In genomic region chr5:114513911-114514457, GRCm38 (mm10) we compare ENCODE assay signal across 16 mouse cellular contexts. TPM values are rescaled to one million over a fixed set of nuclear protein-coding genes. Genes with fewer than 3 reads are reported as not detected.
DNase-seq lines count a peak whose midpoint lies in the region; ATAC-seq and TF ChIP-seq lines count a peak whose summit lies in the region.
"Had no signal": no experiment of that assay in that cellular context is flagged by ENCODE, and none has a peak within 500 bp of the region (broad histone marks: within the 10 kb centered on the region; RNA-seq: fewer than 3 reads in every experiment).

No protein-coding gene starts in this region.

- no peak overlapping the region for H3K4me2 ChIP-seq in hindbrain, embryonic 11.5 days (replicated peaks; ENCODE audit: low read depth, low read length)
- H3K4me2 ChIP-seq in hindbrain, postnatal 0 days (ENCODE audit: low read depth, low read length) = peak overlapping the region; percentile 19; the same call in 1 of the 2 replicates
- peak overlapping the region; percentile 41 for H3K4me2 ChIP-seq in midbrain, embryonic 16.5 days (ENCODE audit: low read length)
- H3K4me2 ChIP-seq: liver, embryonic 12.5 days had no signal

- WGBS in hindbrain, embryonic 10.5 days = 12% methylated on average over 10 of the region's 10 CpGs
- WGBS in hindbrain, embryonic 11.5 days = 11% methylated on average over 10 of the region's 10 CpGs
- WGBS in embryonic facial prominence, embryonic 10.5 days = 15% methylated on average over 10 of the region's 10 CpGs
- WGBS in hindbrain, postnatal 0 days = 9% methylated on average over 10 of the region's 10 CpGs
- WGBS in midbrain, embryonic 16.5 days = 7% methylated on average over 10 of the region's 10 CpGs

- no peaks in the 10 kb centered on the region for H3K9me3 ChIP-seq in hindbrain, embryonic 10.5 days
- H3K9me3 ChIP-seq in hindbrain, embryonic 11.5 days (ENCODE audit: control insufficient read depth, low read length) = no peaks in the 10 kb centered on the region
- H3K9me3 ChIP-seq in embryonic facial prominence, embryonic 10.5 days = no peaks in the 10 kb centered on the region
- H3K9me3 ChIP-seq in hindbrain, postnatal 0 days (ENCODE audit: low read length) = no peaks in the 10 kb centered on the region
- no peaks in the 10 kb centered on the region for H3K9me3 ChIP-seq in midbrain, embryonic 16.5 days (replicated peaks; ENCODE audit: control insufficient read depth, low read length, poor library complexity, severe bottlenecking)
- H3K9me3 ChIP-seq: liver, embryonic 12.5 days had no signal

- H3K4me1 ChIP-seq in hindbrain, embryonic 10.5 days (replicated peaks) = peaks cover 36% of the 10 kb centered on the region
- peaks cover 10% of the 10 kb centered on the region; the same call in 1 of the 2 replicates for H3K4me1 ChIP-seq in hindbrain, embryonic 11.5 days (replicated peaks; ENCODE audit: control insufficient read depth, insufficient read depth, low read length)
- peaks cover 32% of the 10 kb centered on the region for H3K4me1 ChIP-seq in embryonic facial prominence, embryonic 10.5 days
- no peaks in the 10 kb centered on the region for H3K4me1 ChIP-seq in hindbrain, postnatal 0 days (ENCODE audit: insufficient read depth, low read length)
- H3K4me1 ChIP-seq in midbrain, embryonic 16.5 days (ENCODE audit: control insufficient read depth, insufficient read depth, low read length) = peaks cover 7% of the 10 kb centered on the region
- H3K4me1 ChIP-seq: liver, embryonic 12.5 days had no signal

- no peaks in the 10 kb centered on the region for H3K36me3 ChIP-seq in hindbrain, embryonic 10.5 days
- no peaks in the 10 kb centered on the region for H3K36me3 ChIP-seq in hindbrain, embryonic 11.5 days (ENCODE audit: control insufficient read depth, insufficient read depth, low read length)
- H3K36me3 ChIP-seq in embryonic facial prominence, embryonic 10.5 days (replicated peaks) = no peaks in the 10 kb centered on the region
- no peaks in the 10 kb centered on the region for H3K36me3 ChIP-seq in hindbrain, postnatal 0 days (ENCODE audit: insufficient read depth, low read length)
- H3K36me3 ChIP-seq in midbrain, embryonic 16.5 days (ENCODE audit: control insufficient read depth, insufficient read depth, low read length) = no peaks in the 10 kb centered on the region
- H3K36me3 ChIP-seq: liver, embryonic 12.5 days had no signal

- no peak for ATAC-seq in hindbrain, embryonic 11.5 days (ENCODE audit: low FRiP score)
- ATAC-seq in hindbrain, postnatal 0 days = no peak
- no peak for ATAC-seq in midbrain, embryonic 16.5 days
- ATAC-seq: CD4-positive, CD25-positive, alpha-beta regulatory T cell, adult 4 months; liver, embryonic 12.5 days had no signal

- H3K4me3 ChIP-seq in hindbrain, embryonic 10.5 days = peak overlapping the region; percentile 30
- no peak overlapping the region for H3K4me3 ChIP-seq in hindbrain, embryonic 11.5 days (ENCODE audit: low read depth, low read length)
- H3K4me3 ChIP-seq in embryonic facial prominence, embryonic 10.5 days = 0 out of 2 replicates have a peak overlapping the region, but pooled peaks have one; percentile 13
- H3K4me3 ChIP-seq in hindbrain, postnatal 0 days (ENCODE audit: low read length) = no peak overlapping the region
- no peak overlapping the region for H3K4me3 ChIP-seq in midbrain, embryonic 16.5 days (ENCODE audit: low read depth, low read length)
- H3K4me3 ChIP-seq: erythroblast, embryonic 14.5 days; layer of hippocampus, adult 2 months; liver, embryonic 12.5 days had no signal

- peaks cover 40% of the 10 kb centered on the region for H3K27me3 ChIP-seq in hindbrain, embryonic 10.5 days (ENCODE audit: insufficient read depth, poor library complexity, severe bottlenecking)
- H3K27me3 ChIP-seq in hindbrain, embryonic 11.5 days (ENCODE audit: control insufficient read depth, insufficient read depth, low read length) = peaks cover 5% of the 10 kb centered on the region; the same call in 1 of the 2 replicates
- H3K27me3 ChIP-seq in embryonic facial prominence, embryonic 10.5 days (replicated peaks; ENCODE audit: low read depth, poor library complexity, severe bottlenecking) = peaks cover 53% of the 10 kb centered on the region
- no peaks in the 10 kb centered on the region for H3K27me3 ChIP-seq in hindbrain, postnatal 0 days (ENCODE audit: insufficient read depth, low read length)
- no peaks in the 10 kb centered on the region for H3K27me3 ChIP-seq in midbrain, embryonic 16.5 days (ENCODE audit: control insufficient read depth, insufficient read depth, low read depth, low read length)

- no peak for DNase-seq in hindbrain, embryonic 10.5 days (ENCODE audit: low spot score)
- no peak for DNase-seq in hindbrain, embryonic 11.5 days (ENCODE audit: low spot score)
- no peak for DNase-seq in embryonic facial prominence, embryonic 10.5 days (ENCODE audit: low spot score)
- no peak for DNase-seq in hindbrain, postnatal 0 days (ENCODE audit: low spot score)
- no peak for DNase-seq in cerebellum, postnatal 36 days
- no peak for DNase-seq in right cerebral cortex, postnatal 36 days (ENCODE audit: low spot score in 2 of 2)
- DNase-seq in gastrocnemius, postnatal 25 days = no peak
- DNase-seq: cerebellum, adult 11-12 months; heart, postnatal 10 days; right cerebral cortex, postnatal 25 days; thymus, postnatal 4 days had no signal

- peak overlapping the region; percentile 51; the same call in 1 of the 2 replicates for H3K27ac ChIP-seq in hindbrain, embryonic 10.5 days
- no peak overlapping the region for H3K27ac ChIP-seq in hindbrain, embryonic 11.5 days (ENCODE audit: low read depth, low read length)
- H3K27ac ChIP-seq in embryonic facial prominence, embryonic 10.5 days (replicated peaks) = no peak overlapping the region
- no peak overlapping the region for H3K27ac ChIP-seq in hindbrain, postnatal 0 days
- no peak overlapping the region for H3K27ac ChIP-seq in midbrain, embryonic 16.5 days (ENCODE audit: low read length)
- H3K27ac ChIP-seq: layer of hippocampus, adult 2 months; liver, embryonic 12.5 days had no signal

- TF ChIP-seq CTCF in hindbrain, postnatal 0 days (IDR thresholded peaks at IDR 0.05; ENCODE audit: low read depth) = no peak

- H3K9ac ChIP-seq in hindbrain, embryonic 11.5 days (ENCODE audit: low read depth, low read length) = no peak overlapping the region
- H3K9ac ChIP-seq in hindbrain, postnatal 0 days (replicated peaks; ENCODE audit: low read length) = no peak overlapping the region
- H3K9ac ChIP-seq in midbrain, embryonic 16.5 days (ENCODE audit: low read depth, low read length) = no peak overlapping the region
- H3K9ac ChIP-seq: liver, embryonic 12.5 days had no signal

RNA-seq across cellular contexts. Expression of gene Fam222a, which starts 53.8 kb away (rescaled TPM):
- 3.9 and 6.5 TPM in 2 replicates for polyA plus RNA-seq in hindbrain, embryonic 10.5 days (2016; fragmentation: Nextera tagmentation; extraction: Ambion mirVana)
- 4.8 and 6.5 TPM in 2 replicates for polyA plus RNA-seq in hindbrain, embryonic 11.5 days (2014; fragmentation: Nextera tagmentation; extraction: Ambion mirVana)
- polyA plus RNA-seq in embryonic facial prominence, embryonic 10.5 days (2016; fragmentation: Nextera tagmentation; extraction: Ambion mirVana) = 2.3 and 3.8 TPM in 2 replicates
- total RNA-seq in hindbrain, postnatal 0 days (2014; rRNA removed) = 11.7 and 15.1 TPM in 2 replicates
- 2.8 and 2.9 TPM in 2 replicates for polyA plus RNA-seq in hindbrain, postnatal 0 days (2015; fragmentation: Nextera tagmentation; extraction: Ambion mirVana)
- polyA plus RNA-seq in midbrain, embryonic 16.5 days (2015; fragmentation: Nextera tagmentation; extraction: Ambion mirVana) = 5.3 and 6.0 TPM in 2 replicates
- under 1 TPM; 0.29 to 0.54 TPM for total RNA-seq in gastrocnemius, postnatal 25 days (2021)
- polyA plus RNA-seq: CD4-positive, CD25-positive, alpha-beta regulatory T cell, adult 4 months had no signal

Comparison
In these comparisons a context has a peak if more than half of its experiments do, and no peak if none do; other contexts are left out.
1. H3K4me3 ChIP-seq: peak in hindbrain, embryonic 10.5 days (single experiment) and embryonic facial prominence, embryonic 10.5 days (single experiment); none in hindbrain, embryonic 11.5 days (single experiment), hindbrain, postnatal 0 days (single experiment) and midbrain, embryonic 16.5 days (single experiment).